In the genomic region with DNA sequence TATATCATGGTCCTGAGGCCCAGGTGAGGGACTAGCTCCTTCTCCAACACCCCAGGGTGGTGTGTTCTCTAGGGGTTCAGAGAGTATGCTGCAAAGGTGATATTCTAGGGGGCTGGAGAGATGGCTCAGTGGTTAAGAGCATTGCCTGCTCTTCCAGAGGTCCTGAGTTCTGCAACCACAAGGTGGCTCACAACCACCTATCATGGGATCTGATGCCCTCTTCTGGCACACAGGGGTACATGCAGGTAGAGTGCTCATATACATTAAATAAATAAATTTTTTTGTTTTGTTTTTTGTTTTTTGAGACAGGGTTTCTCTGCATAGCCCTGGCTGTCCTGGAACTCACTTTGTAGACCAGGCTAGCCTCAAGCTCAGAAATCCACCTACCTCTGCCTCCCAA, we compare ENCODE assay signal across 8 mouse cellular contexts.
DNase-seq lines count a peak whose midpoint lies in the region; ATAC-seq and TF ChIP-seq lines count a peak whose summit lies in the region.
"Not testable (repeated sequence)": the region's sequence is repeated elsewhere in the genome, so short reads cannot be mapped to it uniquely, and the experiment has no call there.

No protein-coding gene starts in this region.

- DNase-seq in A20 (ENCODE audit: low read depth, low spot score) (peak; percentile 33), R1 (ENCODE audit: low read depth, low spot score) (peak; percentile 77)
- DNase-seq in embryo, embryonic 10 days (ENCODE audit: low spot score): peak; percentile 21
- not testable (repeated sequence) for DNase-seq in hindbrain, postnatal 0 days (ENCODE audit: low spot score); layer of hippocampus, adult 2 months (ENCODE audit: low spot score in 2 of 2); lung, embryonic 14.5 days; stomach, postnatal 0 days (ENCODE audit: low spot score)

- not testable (repeated sequence) for H3K36me3 ChIP-seq in ES-Bruce4 (ENCODE audit: control insufficient read depth, insufficient read depth, low read length, poor library complexity, severe bottlenecking); hindbrain, postnatal 0 days (ENCODE audit: insufficient read depth, low read length); lung, embryonic 14.5 days (ENCODE audit: insufficient read depth); stomach, postnatal 0 days (ENCODE audit: control insufficient read depth, insufficient read depth, low read length)

- not testable (repeated sequence) for TF ChIP-seq EP300 in ES-Bruce4 (IDR thresholded peaks at IDR 0.05; ENCODE audit: insufficient read depth, low read depth, low read length); stomach, postnatal 0 days (optimal IDR thresholded peaks at IDR 0.05)

- not testable (repeated sequence) for H3K27me3 ChIP-seq in ES-Bruce4 (ENCODE audit: control insufficient read depth, insufficient read depth, low read length, poor library complexity, severe bottlenecking); hindbrain, postnatal 0 days (ENCODE audit: insufficient read depth, low read length); lung, embryonic 14.5 days (ENCODE audit: insufficient read depth, low read length); stomach, postnatal 0 days (ENCODE audit: control insufficient read depth, insufficient read depth, low read length)

- TF ChIP-seq CTCF in ES-Bruce4 (IDR thresholded peaks at IDR 0.05; ENCODE audit: low read depth, low read length): peak; percentile 59
- peak; percentile 39; the same call in 1 of the 2 replicates for TF ChIP-seq CTCF in hindbrain, postnatal 0 days (IDR thresholded peaks at IDR 0.05; ENCODE audit: low read depth)
- peak; percentile 46 for TF ChIP-seq CTCF in layer of hippocampus, adult 2 months (conservative IDR thresholded peaks at IDR 0.05)
- peak; percentile 60 for TF ChIP-seq CTCF in lung, embryonic 14.5 days (IDR thresholded peaks at IDR 0.05; ENCODE audit: low read depth)
- peak; percentile 62 for TF ChIP-seq CTCF in stomach, postnatal 0 days (IDR thresholded peaks at IDR 0.05; ENCODE audit: low read depth)

- H3K4me2 ChIP-seq in hindbrain, postnatal 0 days (ENCODE audit: low read depth, low read length); lung, embryonic 14.5 days; stomach, postnatal 0 days (replicated peaks; ENCODE audit: low read depth): not testable (repeated sequence)

- not testable (repeated sequence) for H3K27ac ChIP-seq in ES-Bruce4 (ENCODE audit: insufficient read depth, low read length); hindbrain, postnatal 0 days; layer of hippocampus, adult 2 months; lung, embryonic 14.5 days (ENCODE audit: low read depth); stomach, postnatal 0 days (replicated peaks)

- H3K9ac ChIP-seq in ES-Bruce4 (ENCODE audit: low read depth, poor library complexity, severe bottlenecking); hindbrain, postnatal 0 days (replicated peaks; ENCODE audit: low read length); lung, embryonic 14.5 days; stomach, postnatal 0 days (ENCODE audit: low read length): not testable (repeated sequence)

- not testable (repeated sequence) for ATAC-seq in hindbrain, postnatal 0 days; lung, embryonic 14.5 days (ENCODE audit: insufficient read depth); stomach, postnatal 0 days (ENCODE audit: low FRiP score, low TSS enrichment)

- not testable (repeated sequence) for H3K4me3 ChIP-seq in ES-Bruce4 (ENCODE audit: low read depth, low read length); hindbrain, postnatal 0 days (ENCODE audit: low read length); layer of hippocampus, adult 2 months; lung, embryonic 14.5 days (ENCODE audit: low read depth, low read length); stomach, postnatal 0 days (ENCODE audit: low read depth, low read length)

- TF ChIP-seq POLR2A in ES-Bruce4 (IDR thresholded peaks at IDR 0.05; ENCODE audit: insufficient read depth, low read length): not testable (repeated sequence)

- H3K9me3 ChIP-seq in ES-Bruce4 (replicated peaks; ENCODE audit: control insufficient read depth, insufficient read depth, low read length, poor library complexity, severe bottlenecking); hindbrain, postnatal 0 days (ENCODE audit: low read length); lung, embryonic 14.5 days (ENCODE audit: low read depth, low read length); stomach, postnatal 0 days (ENCODE audit: control insufficient read depth, low read length): not testable (repeated sequence)

- H3K4me1 ChIP-seq in ES-Bruce4 (ENCODE audit: control insufficient read depth, insufficient read depth, low read length); hindbrain, postnatal 0 days (ENCODE audit: insufficient read depth, low read length); stomach, postnatal 0 days (replicated peaks; ENCODE audit: control insufficient read depth, insufficient read depth): not testable (repeated sequence)
- H3K4me1 ChIP-seq in lung, embryonic 14.5 days (ENCODE audit: insufficient read depth): peaks cover 30% of the 10 kb centered on the region
